Mouse (Mus musculus): ENCODE measurements at regions not wholly inside any gene's neighbourhood (a gene's known extent, or its start where the extent isn't known, plus 50 kb on each side); places are given as distances from the start of the nearest gene placed in this dataset.

DNA sequence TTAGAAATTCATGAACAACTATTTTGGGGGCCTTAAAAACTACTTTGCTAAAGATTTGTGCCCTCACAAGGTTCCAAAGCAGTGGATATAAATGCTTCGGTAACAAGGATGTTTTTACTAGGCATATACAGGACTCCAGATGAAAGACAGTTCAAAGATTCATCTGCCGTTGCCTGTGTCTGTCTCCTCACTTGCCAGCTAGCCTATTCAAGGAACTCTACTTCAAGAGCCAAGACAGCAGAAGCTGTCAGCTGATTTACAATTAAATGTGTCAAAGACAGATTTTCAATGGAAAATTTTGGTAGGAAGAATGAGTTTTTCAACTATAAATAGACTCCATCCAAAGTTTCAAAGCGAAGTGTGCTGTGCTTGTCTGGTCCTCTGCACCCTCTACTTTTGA lies 494.0 kb upstream of the A1bg start:
- 68% methylated on average over 3 of the region's 3 CpGs for WGBS
- Histone ChIP-seq H3K27me3 (ENCODE audit: control insufficient read depth, insufficient read depth, low read length) (no peaks in the 10 kb centered on the region), H3K4me1 (ENCODE audit: control insufficient read depth, insufficient read depth) (no peaks in the 10 kb centered on the region), H3K4me2 (ENCODE audit: low read depth, low read length) (no peak overlapping the region), H3K36me3 (replicated peaks; ENCODE audit: control insufficient read depth, insufficient read depth, low read length) (no peaks in the 10 kb centered on the region), H3K9me3 (replicated peaks; ENCODE audit: control insufficient read depth, low read length) (no peaks in the 10 kb centered on the region), H3K27ac (ENCODE audit: low read depth) (no peak overlapping the region), H3K4me3 (ENCODE audit: low read depth, low read length) (no peak overlapping the region), H3K9ac (replicated peaks; ENCODE audit: low read depth, low read length) (no peak overlapping the region)
- DNase-seq (ENCODE audit: low spot score) (no peak), ATAC-seq (ENCODE audit: insufficient read depth, low read depth) (no peak)
- TF ChIP-seq CTCF (IDR thresholded peaks at IDR 0.05; ENCODE audit: low read depth) (no peak), EP300 (IDR thresholded peaks at IDR 0.05; ENCODE audit: low read depth) (no peak)

DNA sequence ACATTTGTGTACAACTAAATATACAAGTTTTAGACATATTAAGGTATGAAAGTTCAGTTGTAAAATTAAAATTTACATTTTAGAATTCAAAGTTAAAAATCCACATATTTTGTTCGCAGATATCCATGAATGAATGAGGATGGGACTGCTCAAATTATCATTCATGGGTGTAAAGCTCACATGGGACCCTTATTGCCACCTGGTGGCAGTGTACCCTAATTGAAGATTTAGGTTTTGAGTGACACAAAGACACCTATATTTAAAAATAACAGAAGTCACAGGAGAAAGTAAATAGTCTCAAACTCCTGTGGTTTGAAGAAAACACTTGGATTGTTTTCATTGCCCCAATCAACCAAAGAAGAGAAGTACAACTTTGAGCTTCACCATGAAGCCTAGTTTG lies 492.8 kb upstream of the A1bg start:
- DNase-seq (ENCODE audit: low spot score) (no peak), ATAC-seq (ENCODE audit: insufficient read depth, low read depth) (no peak)
- H3K27me3 ChIP-seq (ENCODE audit: control insufficient read depth, insufficient read depth, low read length), result no peaks in the 10 kb centered on the region
- H3K27ac ChIP-seq (ENCODE audit: low read depth), result no peak overlapping the region
- no peak overlapping the region for H3K9ac ChIP-seq (replicated peaks; ENCODE audit: low read depth, low read length)
- no peak for TF ChIP-seq EP300 (IDR thresholded peaks at IDR 0.05; ENCODE audit: low read depth)
- TF ChIP-seq CTCF (IDR thresholded peaks at IDR 0.05; ENCODE audit: low read depth), result peak; percentile 47
- no peak overlapping the region for H3K4me3 ChIP-seq (ENCODE audit: low read depth, low read length)
- H3K36me3 ChIP-seq (replicated peaks; ENCODE audit: control insufficient read depth, insufficient read depth, low read length), result no peaks in the 10 kb centered on the region
- 53% methylated on average over 1 of the region's 1 CpGs for WGBS
- H3K4me1 ChIP-seq (ENCODE audit: control insufficient read depth, insufficient read depth), result no peaks in the 10 kb centered on the region
- H3K4me2 ChIP-seq (ENCODE audit: low read depth, low read length), result no peak overlapping the region
- no peaks in the 10 kb centered on the region for H3K9me3 ChIP-seq (replicated peaks; ENCODE audit: control insufficient read depth, low read length)

DNA sequence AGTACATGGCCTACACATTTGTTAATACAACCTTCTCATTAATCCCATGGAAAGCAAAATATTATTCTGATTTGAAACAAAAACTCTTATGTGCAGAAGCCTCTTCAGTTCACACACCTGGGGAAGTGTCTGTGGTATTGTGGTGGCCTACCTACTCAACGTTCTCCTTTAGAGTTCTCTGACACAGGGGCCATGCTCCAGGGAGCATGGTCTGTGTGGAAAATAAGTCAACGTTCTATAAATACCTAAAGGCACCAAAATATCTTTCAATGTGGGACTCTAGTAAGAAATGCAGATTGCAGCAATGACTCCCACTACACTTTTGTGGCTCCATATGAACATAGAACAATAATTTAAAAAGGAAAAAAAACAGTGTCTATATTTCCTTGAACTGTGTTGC lies 489.0 kb upstream of the A1bg start:
- WGBS, result 66% methylated on average over 2 of the region's 2 CpGs
- TF ChIP-seq CTCF (IDR thresholded peaks at IDR 0.05; ENCODE audit: low read depth) (no peak), EP300 (IDR thresholded peaks at IDR 0.05; ENCODE audit: low read depth) (no peak)
- Histone ChIP-seq H3K9ac (replicated peaks; ENCODE audit: low read depth, low read length) (no peak overlapping the region), H3K27me3 (ENCODE audit: control insufficient read depth, insufficient read depth, low read length) (no peaks in the 10 kb centered on the region), H3K9me3 (replicated peaks; ENCODE audit: control insufficient read depth, low read length) (no peaks in the 10 kb centered on the region), H3K36me3 (replicated peaks; ENCODE audit: control insufficient read depth, insufficient read depth, low read length) (no peaks in the 10 kb centered on the region), H3K27ac (ENCODE audit: low read depth) (no peak overlapping the region), H3K4me1 (ENCODE audit: control insufficient read depth, insufficient read depth) (no peaks in the 10 kb centered on the region), H3K4me3 (ENCODE audit: low read depth, low read length) (no peak overlapping the region), H3K4me2 (ENCODE audit: low read depth, low read length) (no peak overlapping the region)
- DNase-seq (ENCODE audit: low spot score) (no peak), ATAC-seq (ENCODE audit: insufficient read depth, low read depth) (no peak)

DNA sequence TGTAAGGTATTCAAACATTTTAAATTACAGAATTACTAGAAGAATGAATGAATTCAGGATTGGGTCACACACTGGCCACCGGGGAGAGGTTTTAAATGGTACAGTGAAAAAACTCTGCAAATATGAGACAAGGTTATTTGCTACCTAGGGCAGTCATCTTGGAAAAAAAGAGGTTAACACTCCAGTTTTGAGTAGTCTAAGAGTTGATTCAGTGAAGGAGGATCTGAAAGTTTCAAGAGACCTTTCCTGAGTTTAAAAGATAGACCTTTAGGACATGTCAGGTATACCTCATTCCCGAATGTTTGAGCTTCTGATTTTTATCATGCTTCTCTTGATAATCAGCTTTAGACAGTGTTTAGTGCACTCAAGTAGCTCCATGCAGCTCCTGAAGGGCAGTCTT lies 488.0 kb upstream of the A1bg start:
- no peak for ATAC-seq (ENCODE audit: insufficient read depth, low read depth)
- Histone ChIP-seq H3K9ac (replicated peaks; ENCODE audit: low read depth, low read length) (no peak overlapping the region), H3K27me3 (ENCODE audit: control insufficient read depth, insufficient read depth, low read length) (no peaks in the 10 kb centered on the region), H3K4me3 (ENCODE audit: low read depth, low read length) (no peak overlapping the region), H3K4me1 (ENCODE audit: control insufficient read depth, insufficient read depth) (no peaks in the 10 kb centered on the region), H3K36me3 (replicated peaks; ENCODE audit: control insufficient read depth, insufficient read depth, low read length) (no peaks in the 10 kb centered on the region), H3K27ac (ENCODE audit: low read depth) (no peak overlapping the region), H3K4me2 (ENCODE audit: low read depth, low read length) (no peak overlapping the region), H3K9me3 (replicated peaks; ENCODE audit: control insufficient read depth, low read length) (no peaks in the 10 kb centered on the region)
- TF ChIP-seq CTCF (IDR thresholded peaks at IDR 0.05; ENCODE audit: low read depth) (no peak), EP300 (IDR thresholded peaks at IDR 0.05; ENCODE audit: low read depth) (no peak)
- 79% methylated on average over 2 of the region's 2 CpGs for WGBS
- DNase-seq (ENCODE audit: low spot score), result no peak

DNA sequence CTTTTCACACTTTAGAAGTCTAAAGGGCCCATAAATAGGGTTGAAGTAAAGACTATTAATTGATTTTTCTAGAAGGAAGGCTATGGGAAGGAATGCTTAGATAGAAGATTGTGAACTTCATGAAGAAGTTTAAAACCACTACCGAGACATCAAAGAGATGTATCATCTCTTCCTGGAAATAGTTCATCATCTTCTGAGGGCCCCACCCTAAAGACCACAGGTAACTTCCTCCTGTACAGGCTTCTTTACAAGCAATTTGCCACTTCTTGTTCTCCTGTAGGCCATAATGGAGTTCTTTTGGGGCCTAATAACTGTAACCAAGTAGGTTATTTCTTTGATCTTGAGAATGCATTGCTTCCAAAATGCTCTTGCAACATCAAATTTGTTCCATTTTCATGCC lies 485.8 kb upstream of the A1bg start:
- Histone ChIP-seq H3K27ac (ENCODE audit: low read depth) (no peak overlapping the region), H3K4me3 (ENCODE audit: low read depth, low read length) (no peak overlapping the region), H3K27me3 (ENCODE audit: control insufficient read depth, insufficient read depth, low read length) (no peaks in the 10 kb centered on the region), H3K4me1 (ENCODE audit: control insufficient read depth, insufficient read depth) (no peaks in the 10 kb centered on the region), H3K9me3 (replicated peaks; ENCODE audit: control insufficient read depth, low read length) (no peaks in the 10 kb centered on the region), H3K4me2 (ENCODE audit: low read depth, low read length) (no peak overlapping the region), H3K9ac (replicated peaks; ENCODE audit: low read depth, low read length) (no peak overlapping the region), H3K36me3 (replicated peaks; ENCODE audit: control insufficient read depth, insufficient read depth, low read length) (no peaks in the 10 kb centered on the region)
- DNase-seq (ENCODE audit: low spot score) (no peak), ATAC-seq (ENCODE audit: insufficient read depth, low read depth) (no peak)
- 87% methylated on average over 1 of the region's 1 CpGs for WGBS
- TF ChIP-seq EP300 (IDR thresholded peaks at IDR 0.05; ENCODE audit: low read depth) (no peak), CTCF (IDR thresholded peaks at IDR 0.05; ENCODE audit: low read depth) (no peak)

DNA sequence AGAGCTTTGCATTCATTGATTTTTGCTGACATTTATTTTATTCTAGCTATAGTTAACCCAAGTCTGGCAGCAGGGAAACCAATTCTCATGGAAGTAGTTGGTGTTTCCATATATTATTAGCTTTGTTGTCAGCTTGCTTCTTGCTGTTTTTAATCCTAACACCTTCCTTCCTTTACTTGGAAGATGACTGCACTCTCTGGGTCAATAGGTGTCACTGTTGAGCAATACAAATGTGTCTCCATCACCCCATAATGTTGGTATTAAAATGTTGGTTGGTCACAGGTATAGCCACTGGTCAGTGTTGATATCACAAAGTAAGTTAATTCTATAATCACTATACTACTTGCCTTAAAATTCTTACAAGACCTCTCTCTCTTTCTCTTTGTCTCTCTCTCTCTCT lies 477.9 kb upstream of the A1bg start:
- no peak overlapping the region for H3K27ac ChIP-seq (ENCODE audit: low read depth)
- H3K9ac ChIP-seq (replicated peaks; ENCODE audit: low read depth, low read length), result no peak overlapping the region
- TF ChIP-seq CTCF (IDR thresholded peaks at IDR 0.05; ENCODE audit: low read depth), result peak; percentile 62
- no peak for TF ChIP-seq EP300 (IDR thresholded peaks at IDR 0.05; ENCODE audit: low read depth)
- H3K27me3 ChIP-seq (ENCODE audit: control insufficient read depth, insufficient read depth, low read length), result no peaks in the 10 kb centered on the region
- H3K9me3 ChIP-seq (replicated peaks; ENCODE audit: control insufficient read depth, low read length), result no peaks in the 10 kb centered on the region
- H3K36me3 ChIP-seq (replicated peaks; ENCODE audit: control insufficient read depth, insufficient read depth, low read length), result no peaks in the 10 kb centered on the region
- peak; percentile 16 for DNase-seq (ENCODE audit: low spot score)
- 0 out of 2 replicates have a peak, but pooled peaks cover 4% of the 10 kb centered on the region for H3K4me1 ChIP-seq (ENCODE audit: control insufficient read depth, insufficient read depth)
- ATAC-seq (ENCODE audit: insufficient read depth, low read depth), result no peak
- H3K4me3 ChIP-seq (ENCODE audit: low read depth, low read length), result no peak overlapping the region
- H3K4me2 ChIP-seq (ENCODE audit: low read depth, low read length), result no peak overlapping the region

Data from heart, postnatal 0 days (tissue).